Mouse (Mus musculus): Measurements from ENCODE around the gene Tubg1. TPM values are rescaled to one million over a fixed set of nuclear protein-coding genes. Genes with fewer than 3 reads are reported as not detected.
A peak's percentile ranks its signal among the peaks of the same experiment; 100 is the strongest.
"Not testable (repeated sequence)": the region's sequence is repeated elsewhere in the genome, so short reads cannot be mapped to it uniquely, and the experiment has no call there.

The Tubg1 gene
- polyA plus RNA-seq, 2 experiments: 32.4 to 52.7 TPM

DNA sequence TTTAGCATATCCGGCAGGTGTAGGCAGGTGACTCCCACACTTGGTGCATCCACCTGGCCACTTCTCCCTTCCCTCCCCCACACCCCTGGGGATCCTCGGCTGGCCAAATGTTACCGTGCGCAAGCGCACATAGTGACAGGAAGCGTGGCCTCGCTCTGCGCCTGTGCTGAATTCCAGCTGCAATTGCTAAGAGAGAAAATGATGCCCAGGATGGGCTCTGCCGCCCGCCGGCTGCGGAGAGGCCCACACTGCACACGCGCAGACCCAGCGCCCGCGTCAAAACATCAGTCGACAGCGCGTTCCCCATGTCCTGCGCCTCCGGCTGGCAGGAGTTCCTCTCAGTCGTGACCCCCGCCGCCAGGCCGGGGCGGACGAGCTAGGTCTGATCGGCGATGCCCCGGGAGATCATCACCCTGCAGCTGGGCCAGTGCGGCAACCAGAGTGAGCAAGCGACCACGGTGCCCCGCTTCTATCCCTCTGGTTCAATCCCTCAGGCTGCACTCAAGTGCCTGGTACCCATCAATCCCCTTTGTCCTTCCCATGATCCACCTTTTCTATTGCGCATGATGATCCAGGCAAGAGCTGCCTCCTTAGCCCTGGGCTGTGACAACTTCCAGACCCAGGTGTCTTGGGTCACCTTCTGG, 36.1 kb downstream of the Tubg1 start, which contains the start of gene Tubg2:
Gene Tubg2 (plus strand): TSS at position 180 of the 644 bp plus-strand sequence.
- WGBS: 2% methylated on average over 35 of the region's 36 CpGs
- H3K36me3 ChIP-seq (ENCODE audit: control insufficient read depth, insufficient read depth, low read length): no peaks in the 10 kb centered on the region
- peak within 1 kb of the TSS; percentile 41 for H3K4me3 ChIP-seq (replicated peaks; ENCODE audit: low read length)
- H3K9ac ChIP-seq (ENCODE audit: low read depth, low read length, severe bottlenecking): peak within 1 kb of the TSS; percentile 65
- 0 out of 2 replicates have a peak within 1 kb of the TSS, but pooled peaks have one; percentile 48 for H3K27ac ChIP-seq (replicated peaks; ENCODE audit: low read depth, low read length)
- TF ChIP-seq POLR2A (IDR thresholded peaks at IDR 0.05; ENCODE audit: borderline replicate concordance, extremely low read depth, insufficient read depth, insufficient read length): 0 out of 2 replicates have a peak, but pooled peaks have one; percentile 18
- H3K4me1 ChIP-seq (ENCODE audit: control insufficient read depth, insufficient read depth, low read length): peaks cover 8% of the 10 kb centered on the region; the same call in 1 of the 2 replicates
- H3K4me2 ChIP-seq (replicated peaks; ENCODE audit: low read depth, low read length, severe bottlenecking): peak within 1 kb of the TSS; percentile 72
- DNase-seq (ENCODE audit: low spot score): peak; percentile 76
- no peaks in the 10 kb centered on the region for H3K9me3 ChIP-seq (ENCODE audit: control insufficient read depth, low read length)
- peak; percentile 81 for ATAC-seq (ENCODE audit: low FRiP score, low read depth)
- no peaks in the 10 kb centered on the region for H3K27me3 ChIP-seq (ENCODE audit: control insufficient read depth, insufficient read depth, low read length)

DNA sequence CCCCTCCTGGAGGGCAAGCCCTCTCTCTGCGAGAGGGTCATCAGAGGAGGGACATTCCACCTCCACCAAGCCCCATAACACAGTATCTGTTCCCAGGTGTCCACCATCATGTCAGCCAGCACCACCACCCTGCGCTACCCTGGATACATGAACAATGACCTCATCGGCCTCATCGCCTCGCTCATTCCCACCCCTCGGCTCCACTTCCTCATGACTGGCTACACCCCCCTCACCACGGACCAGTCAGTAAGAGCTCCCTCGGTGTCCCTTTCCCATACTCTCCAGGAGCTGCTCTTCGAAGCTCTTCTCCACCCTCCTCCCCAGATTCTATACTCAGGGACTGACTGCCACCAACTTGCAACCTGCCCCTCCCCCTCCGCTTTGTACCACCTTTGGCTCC, 40.4 kb downstream of the Tubg1 start:
- H3K4me2 ChIP-seq (replicated peaks; ENCODE audit: low read depth, low read length, severe bottlenecking); H3K27ac ChIP-seq (replicated peaks; ENCODE audit: low read depth, low read length); DNase-seq (ENCODE audit: low spot score); ATAC-seq (ENCODE audit: low FRiP score, low read depth); H3K9ac ChIP-seq (ENCODE audit: low read depth, low read length, severe bottlenecking); H3K4me3 ChIP-seq (replicated peaks; ENCODE audit: low read length); H3K9me3 ChIP-seq (ENCODE audit: control insufficient read depth, low read length): not testable (repeated sequence)
- Histone ChIP-seq H3K36me3 (ENCODE audit: control insufficient read depth, insufficient read depth, low read length) (peaks cover 37% of the 10 kb centered on the region), H3K27me3 (ENCODE audit: control insufficient read depth, insufficient read depth, low read length) (peaks cover 33% of the 10 kb centered on the region), H3K4me1 (ENCODE audit: control insufficient read depth, insufficient read depth, low read length) (peaks cover 21% of the 10 kb centered on the region)
- 71% methylated on average over 6 of the region's 10 CpGs for WGBS

DNA sequence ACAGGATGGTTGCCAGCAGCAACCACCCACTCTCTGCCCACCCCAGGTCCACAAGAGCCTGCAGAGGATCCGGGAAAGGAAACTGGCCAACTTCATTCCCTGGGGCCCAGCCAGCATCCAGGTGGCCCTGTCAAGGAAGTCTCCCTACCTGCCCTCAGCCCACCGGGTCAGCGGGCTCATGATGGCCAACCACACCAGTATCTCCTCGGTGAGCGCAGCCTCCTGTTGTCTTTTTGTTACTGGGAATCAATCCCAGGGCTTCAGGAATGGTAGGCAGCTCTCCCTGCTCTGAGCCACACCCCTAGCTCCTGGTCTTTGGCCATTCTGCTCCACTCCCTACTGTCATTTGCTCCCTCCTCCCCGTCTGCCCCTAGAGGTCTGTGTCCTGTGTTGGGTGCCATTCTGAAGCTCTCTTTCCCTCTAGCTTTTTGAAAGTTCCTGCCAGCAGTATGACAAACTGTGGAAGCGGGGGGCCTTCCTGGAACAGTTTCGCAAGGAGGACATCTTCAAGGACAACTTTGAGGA, 41.3 kb downstream of the Tubg1 start:
- H3K9ac ChIP-seq (ENCODE audit: low read depth, low read length, severe bottlenecking); H3K9me3 ChIP-seq (ENCODE audit: control insufficient read depth, low read length); H3K4me3 ChIP-seq (replicated peaks; ENCODE audit: low read length); H3K4me2 ChIP-seq (replicated peaks; ENCODE audit: low read depth, low read length, severe bottlenecking); DNase-seq (ENCODE audit: low spot score); H3K27ac ChIP-seq (replicated peaks; ENCODE audit: low read depth, low read length); ATAC-seq (ENCODE audit: low FRiP score, low read depth): not testable (repeated sequence)
- 73% methylated on average over 7 of the region's 8 CpGs for WGBS
- Histone ChIP-seq H3K4me1 (ENCODE audit: control insufficient read depth, insufficient read depth, low read length) (peaks cover 17% of the 10 kb centered on the region), H3K36me3 (ENCODE audit: control insufficient read depth, insufficient read depth, low read length) (peaks cover 44% of the 10 kb centered on the region), H3K27me3 (ENCODE audit: control insufficient read depth, insufficient read depth, low read length) (peaks cover 42% of the 10 kb centered on the region)

DNA sequence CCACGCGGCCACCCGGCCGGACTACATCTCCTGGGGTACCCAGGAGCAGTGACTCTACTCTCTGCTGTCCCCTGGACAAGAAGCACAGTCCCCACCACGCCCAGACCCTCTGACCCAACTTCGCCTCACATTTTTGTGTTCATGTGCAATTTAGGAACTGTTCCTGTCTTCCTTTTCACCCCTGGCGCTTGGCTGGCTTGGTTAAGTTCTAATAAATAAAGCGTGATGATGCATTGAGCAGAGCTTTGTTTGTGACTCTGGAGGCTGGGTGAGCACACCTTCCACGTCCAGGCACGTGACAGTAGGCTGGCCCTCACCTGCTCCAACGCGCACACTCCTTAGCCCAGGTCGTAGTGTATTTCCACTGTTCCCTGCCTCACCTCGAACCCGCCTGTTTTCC, 41.8 kb downstream of the Tubg1 start:
- no peak for TF ChIP-seq POLR2A (IDR thresholded peaks at IDR 0.05; ENCODE audit: borderline replicate concordance, extremely low read depth, insufficient read depth, insufficient read length)
- ATAC-seq (ENCODE audit: low FRiP score, low read depth): no peak
- peaks cover 47% of the 10 kb centered on the region for H3K27me3 ChIP-seq (ENCODE audit: control insufficient read depth, insufficient read depth, low read length)

DNA sequence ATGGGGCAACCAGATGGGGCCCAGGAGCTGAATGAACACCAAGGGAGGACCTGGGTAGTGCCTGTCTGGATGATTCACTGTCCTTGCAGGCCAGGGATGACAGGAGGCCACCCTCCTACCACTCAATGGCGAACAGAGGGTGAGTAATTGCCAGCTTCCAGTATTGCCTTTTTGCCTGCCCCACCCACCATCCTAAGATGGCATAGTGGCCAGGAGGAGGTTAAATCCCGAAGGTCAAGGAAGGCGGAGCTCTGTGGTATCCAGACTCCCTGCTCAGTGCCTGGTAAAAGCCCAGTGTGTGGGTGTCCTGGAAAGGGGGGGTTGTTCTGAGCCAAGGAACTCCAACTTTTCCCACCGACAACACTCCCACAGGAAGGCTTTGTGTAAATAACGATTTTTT, 42.6 kb downstream of the Tubg1 start:
- peaks cover 14% of the 10 kb centered on the region for H3K4me1 ChIP-seq (ENCODE audit: control insufficient read depth, insufficient read depth, low read length)
- H3K27ac ChIP-seq (replicated peaks; ENCODE audit: low read depth, low read length): no peak overlapping the region
- no peaks in the 10 kb centered on the region for H3K9me3 ChIP-seq (ENCODE audit: control insufficient read depth, low read length)
- H3K4me2 ChIP-seq (replicated peaks; ENCODE audit: low read depth, low read length, severe bottlenecking): no peak overlapping the region
- 54% methylated on average over 5 of the region's 5 CpGs for WGBS
- no peak for TF ChIP-seq POLR2A (IDR thresholded peaks at IDR 0.05; ENCODE audit: borderline replicate concordance, extremely low read depth, insufficient read depth, insufficient read length)
- DNase-seq (ENCODE audit: low spot score) (no peak), ATAC-seq (ENCODE audit: low FRiP score, low read depth) (no peak)
- H3K36me3 ChIP-seq (ENCODE audit: control insufficient read depth, insufficient read depth, low read length): peaks cover 56% of the 10 kb centered on the region
- no peak overlapping the region for H3K4me3 ChIP-seq (replicated peaks; ENCODE audit: low read length)
- peaks cover 55% of the 10 kb centered on the region for H3K27me3 ChIP-seq (ENCODE audit: control insufficient read depth, insufficient read depth, low read length)
- no peak overlapping the region for H3K9ac ChIP-seq (ENCODE audit: low read depth, low read length, severe bottlenecking)

More for the DNA sequence above, 41.8 kb downstream of the Tubg1 start:
- no peak overlapping the region for H3K27ac ChIP-seq (replicated peaks; ENCODE audit: low read depth, low read length)
- H3K4me2 ChIP-seq (replicated peaks; ENCODE audit: low read depth, low read length, severe bottlenecking): no peak overlapping the region
- no peak overlapping the region for H3K9ac ChIP-seq (ENCODE audit: low read depth, low read length, severe bottlenecking)
- H3K4me3 ChIP-seq (replicated peaks; ENCODE audit: low read length): no peak overlapping the region
- 83% methylated on average over 15 of the region's 15 CpGs for WGBS
- peaks cover 49% of the 10 kb centered on the region for H3K36me3 ChIP-seq (ENCODE audit: control insufficient read depth, insufficient read depth, low read length)
- H3K4me1 ChIP-seq (ENCODE audit: control insufficient read depth, insufficient read depth, low read length): peaks cover 14% of the 10 kb centered on the region
- no peaks in the 10 kb centered on the region for H3K9me3 ChIP-seq (ENCODE audit: control insufficient read depth, low read length)
- DNase-seq (ENCODE audit: low spot score): no peak
